Mouse (Mus musculus) NIH3T3 (cell line): ENCODE measurements around the gene Dmc1.
A peak's percentile ranks its signal among the peaks of the same experiment; 100 is the strongest.

Source experiments
- DNase-seq: peaks from one replicate; pipeline ENCODE4 v3.0.0-alpha.2; 2012; ENCODE audit warnings: low read depth

Gene Dmc1

GRCm38 (mm10) chr15:79511553-79512320, 93.2 kb downstream of the Dmc1 start:
- DNase-seq = peak; percentile 74
